ENCODE assay signal across 8 mouse cellular contexts in genomic region chr5:120439887-120440670, GRCm38 (mm10). TPM values are rescaled to one million over a fixed set of nuclear protein-coding genes. Genes with fewer than 3 reads are reported as not detected.
DNase-seq lines count a peak whose midpoint lies in the region; ATAC-seq and TF ChIP-seq lines count a peak whose summit lies in the region.

No protein-coding gene starts in this region.

- H3K27me3 ChIP-seq in hindbrain, embryonic 11.5 days (ENCODE audit: control insufficient read depth, insufficient read depth, low read length), result peaks cover 47% of the 10 kb centered on the region
- H3K27me3 ChIP-seq in midbrain, embryonic 13.5 days, result peaks cover 76% of the 10 kb centered on the region

- TF ChIP-seq CTCF in bone marrow macrophage, adult 2 months (IDR thresholded peaks at IDR 0.05; ENCODE audit: low read depth, low read length), result no peak

- under 1% methylated on average over 61 of the region's 61 CpGs for WGBS in hindbrain, embryonic 11.5 days
- 6% methylated on average over 61 of the region's 61 CpGs for WGBS in midbrain, embryonic 13.5 days

- no peaks in the 10 kb centered on the region for H3K9me3 ChIP-seq in hindbrain, embryonic 11.5 days (ENCODE audit: control insufficient read depth, low read length)
- H3K9me3 ChIP-seq in midbrain, embryonic 13.5 days, result no peaks in the 10 kb centered on the region

- ATAC-seq in hindbrain, embryonic 11.5 days (ENCODE audit: low FRiP score), result no peak
- 0 out of 2 replicates have a peak, but pooled peaks have one; percentile 28 for ATAC-seq in midbrain, embryonic 13.5 days
- ATAC-seq in granulocyte monocyte progenitor cell, adult 5-6 weeks (replicated peaks; ENCODE audit: poor library complexity, severe bottlenecking), result no peak
- ATAC-seq in erythroid progenitor cell, adult 5-6 weeks (replicated peaks; ENCODE audit: low FRiP score, poor library complexity, severe bottlenecking), result no peak

- H3K36me3 ChIP-seq in hindbrain, embryonic 11.5 days (ENCODE audit: control insufficient read depth, insufficient read depth, low read length), result no peaks in the 10 kb centered on the region
- peaks cover 5% of the 10 kb centered on the region; the same call in 1 of the 2 replicates for H3K36me3 ChIP-seq in midbrain, embryonic 13.5 days

- H3K4me2 ChIP-seq in hindbrain, embryonic 11.5 days (replicated peaks; ENCODE audit: low read depth, low read length), result peak overlapping the region; percentile 49
- H3K4me2 ChIP-seq in midbrain, embryonic 13.5 days (replicated peaks), result peak overlapping the region; percentile 72

- H3K4me1 ChIP-seq in bone marrow macrophage, adult 2 months (ENCODE audit: control insufficient read depth, insufficient read depth, low read length), result peaks cover 10% of the 10 kb centered on the region
- peaks cover 18% of the 10 kb centered on the region for H3K4me1 ChIP-seq in hindbrain, embryonic 11.5 days (replicated peaks; ENCODE audit: control insufficient read depth, insufficient read depth, low read length)
- H3K4me1 ChIP-seq in midbrain, embryonic 13.5 days (replicated peaks), result peaks cover 50% of the 10 kb centered on the region

- H3K9ac ChIP-seq in hindbrain, embryonic 11.5 days (ENCODE audit: low read depth, low read length), result peak overlapping the region; percentile 73
- peak overlapping the region; percentile 83 for H3K9ac ChIP-seq in midbrain, embryonic 13.5 days (replicated peaks)

- DNase-seq in heart, adult 18-20 months, result peak; percentile 20 to 35
- no peak for DNase-seq in heart, adult 11 months
- DNase-seq in hindbrain, embryonic 11.5 days (ENCODE audit: low spot score), result peak; percentile 61
- DNase-seq in embryo, embryonic 11 days, result no peak

- no peak overlapping the region for H3K27ac ChIP-seq in bone marrow macrophage, adult 2 months (ENCODE audit: insufficient read depth, low read depth, low read length)
- peak overlapping the region; percentile 91 for H3K27ac ChIP-seq in hindbrain, embryonic 11.5 days (ENCODE audit: low read depth, low read length)
- H3K27ac ChIP-seq in midbrain, embryonic 13.5 days, result peak overlapping the region; percentile 96

- TF ChIP-seq POLR2A in bone marrow macrophage, adult 2 months (IDR thresholded peaks at IDR 0.05; ENCODE audit: borderline replicate concordance, low read depth, low read length), result no peak

- H3K4me3 ChIP-seq in bone marrow macrophage, adult 2 months (ENCODE audit: insufficient read depth, low read length), result peak overlapping the region; percentile 2; the same call in 1 of the 2 replicates
- peak overlapping the region; percentile 54 for H3K4me3 ChIP-seq in hindbrain, embryonic 11.5 days (ENCODE audit: low read depth, low read length)
- peak overlapping the region; percentile 62 for H3K4me3 ChIP-seq in midbrain, embryonic 13.5 days (replicated peaks)

RNA-seq across cellular contexts. Expression of gene Lhx5, which starts 8.6 kb away (rescaled TPM):
- not detected for total RNA-seq in heart, adult 18-20 months (2021)
- polyA plus RNA-seq in bone marrow macrophage, adult 2 months (2012; ENCODE audit: insufficient read depth, insufficient read length, missing spikeins), result not detected in 2 replicates
- polyA plus RNA-seq in hindbrain, embryonic 11.5 days (2014; fragmentation: Nextera tagmentation; extraction: Ambion mirVana), result 36.1 and 41.6 TPM in 2 replicates
- 44.6 and 55.0 TPM in 2 replicates for polyA plus RNA-seq in midbrain, embryonic 13.5 days (2015; fragmentation: Nextera tagmentation; extraction: Ambion mirVana)
- total RNA-seq in granulocyte monocyte progenitor cell, adult 5-6 weeks (2014; fragmentation: Nextera tagmentation), result not detected in 2 replicates
- total RNA-seq in granulocyte monocyte progenitor cell, adult 5-6 weeks (2017), result not detected in 2 replicates
- not detected in 2 replicates for total RNA-seq in erythroid progenitor cell, adult 5-6 weeks (2015; ENCODE audit: low replicate concordance)
- not detected in 2 replicates for total RNA-seq in erythroid progenitor cell, adult 5-6 weeks (2017; ENCODE audit: low replicate concordance)

RNA-seq across cellular contexts. Expression of gene Sdsl, which starts 32.5 kb away (rescaled TPM):
- 1 to 10 TPM; 6.8 to 9.4 TPM for total RNA-seq in heart, adult 18-20 months (2021)
- not detected in 2 replicates for polyA plus RNA-seq in bone marrow macrophage, adult 2 months (2012; ENCODE audit: insufficient read depth, insufficient read length, missing spikeins)
- 5.8 and 6.7 TPM in 2 replicates for polyA plus RNA-seq in hindbrain, embryonic 11.5 days (2014; fragmentation: Nextera tagmentation; extraction: Ambion mirVana)
- polyA plus RNA-seq in midbrain, embryonic 13.5 days (2015; fragmentation: Nextera tagmentation; extraction: Ambion mirVana), result 6.8 and 9.5 TPM in 2 replicates
- 1.3 and 3.5 TPM in 2 replicates for total RNA-seq in granulocyte monocyte progenitor cell, adult 5-6 weeks (2014; fragmentation: Nextera tagmentation)
- 2.4 and 2.8 TPM in 2 replicates for total RNA-seq in granulocyte monocyte progenitor cell, adult 5-6 weeks (2017)
- 4.2 TPM in 1 of 2 replicates, not detected in the other for total RNA-seq in erythroid progenitor cell, adult 5-6 weeks (2015; ENCODE audit: low replicate concordance)
- 2.7 and 4.8 TPM in 2 replicates for total RNA-seq in erythroid progenitor cell, adult 5-6 weeks (2017; ENCODE audit: low replicate concordance)

RNA-seq across cellular contexts. Expression of gene Sds, which starts 36.2 kb away (rescaled TPM):
- total RNA-seq in heart, adult 18-20 months (2021), result 1 to 10 TPM in 1 of 2 experiments, under 1 TPM in 1; 0.87 to 2.4 TPM
- not detected in 2 replicates for polyA plus RNA-seq in bone marrow macrophage, adult 2 months (2012; ENCODE audit: insufficient read depth, insufficient read length, missing spikeins)
- not detected in 2 replicates for polyA plus RNA-seq in hindbrain, embryonic 11.5 days (2014; fragmentation: Nextera tagmentation; extraction: Ambion mirVana)
- polyA plus RNA-seq in midbrain, embryonic 13.5 days (2015; fragmentation: Nextera tagmentation; extraction: Ambion mirVana), result 0.32 TPM in 1 of 2 replicates, not detected in the other
- total RNA-seq in granulocyte monocyte progenitor cell, adult 5-6 weeks (2014; fragmentation: Nextera tagmentation), result not detected in 2 replicates
- not detected in 2 replicates for total RNA-seq in granulocyte monocyte progenitor cell, adult 5-6 weeks (2017)
- not detected in 2 replicates for total RNA-seq in erythroid progenitor cell, adult 5-6 weeks (2015; ENCODE audit: low replicate concordance)
- not detected in 2 replicates for total RNA-seq in erythroid progenitor cell, adult 5-6 weeks (2017; ENCODE audit: low replicate concordance)

Comparison
In these comparisons a context has a peak if more than half of its experiments do, and no peak if none do; other contexts are left out.
1. DNase-seq: peak in heart, adult 18-20 months (2 of 2) and hindbrain, embryonic 11.5 days (single experiment); none in heart, adult 11 months (single experiment) and embryo, embryonic 11 days (single experiment).
2. H3K4me3 ChIP-seq: peak in every context shown above with its lines; median percentile 62 in midbrain, embryonic 13.5 days; 54 in hindbrain, embryonic 11.5 days; 2 in bone marrow macrophage, adult 2 months.